Mouse (Mus musculus): Measurements from ENCODE around the gene Gm17409.

Gene Gm17409

DNA sequence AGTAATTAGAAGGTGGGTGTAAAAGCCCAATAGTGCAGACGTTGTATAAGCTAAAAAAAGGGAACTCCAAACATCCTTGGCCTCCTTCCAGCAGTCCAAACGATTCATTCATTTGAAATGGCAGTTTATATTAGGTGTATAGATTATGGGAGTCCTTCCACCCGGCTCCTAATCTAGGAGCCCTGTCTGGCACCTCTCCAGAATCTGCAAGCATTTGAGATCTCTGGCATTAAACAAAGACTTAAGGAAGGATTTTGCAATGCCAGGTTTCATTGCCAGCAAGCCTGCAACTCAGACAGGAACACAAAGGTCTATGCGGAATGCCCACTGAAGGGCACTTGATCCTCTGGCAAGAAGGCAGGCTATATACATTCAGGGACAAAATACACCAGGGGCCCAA, 15.2 kb downstream of the Gm17409 start:
- DNase-seq, result peak in 1 of 2 experiments; percentile 45

- no peak for DNase-seq
These were observed 15.8 kb downstream of the Gm17409 start for GRCm38 (mm10) chr2:58485683-58486082.

DNA sequence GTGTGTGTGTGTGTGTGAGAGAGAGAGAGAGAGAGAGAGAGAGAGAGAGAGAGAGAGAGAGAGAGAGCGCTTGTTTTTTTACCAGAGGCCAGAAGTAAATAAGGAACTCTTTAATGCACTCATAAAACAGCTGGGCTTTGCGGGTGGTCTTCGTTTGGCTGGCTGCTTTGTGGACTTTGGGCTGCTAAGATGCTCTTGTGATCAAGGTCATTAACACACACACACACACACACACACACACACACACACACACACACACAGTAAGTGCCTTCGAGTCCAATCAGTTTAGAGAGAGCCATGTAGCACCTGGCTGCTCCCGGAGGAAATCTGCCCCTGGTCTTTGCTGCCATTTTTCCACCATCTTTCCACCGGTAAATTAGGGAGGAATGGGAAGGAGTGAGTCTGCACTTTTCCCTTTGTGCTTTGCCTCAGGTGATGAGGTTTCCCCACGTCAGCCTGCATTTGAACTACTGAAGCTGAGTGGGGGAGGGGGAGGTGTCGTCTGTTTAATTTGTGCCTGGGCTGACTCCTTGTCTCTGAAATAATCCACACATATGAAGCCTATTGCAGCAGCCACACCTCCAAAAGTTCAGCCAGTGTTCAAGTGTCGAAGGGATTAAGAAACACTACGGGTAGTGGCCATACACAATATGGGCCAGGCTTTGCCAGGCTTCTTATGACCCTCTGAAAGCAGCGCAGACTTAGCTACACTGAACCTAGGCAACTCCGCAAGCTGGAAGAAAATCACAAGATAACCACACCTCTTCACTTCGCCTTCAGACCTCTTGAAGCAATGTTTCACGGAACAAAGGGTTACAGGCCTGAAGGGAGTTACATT, 16.7 kb downstream of the Gm17409 start:
- no peak for DNase-seq

DNA sequence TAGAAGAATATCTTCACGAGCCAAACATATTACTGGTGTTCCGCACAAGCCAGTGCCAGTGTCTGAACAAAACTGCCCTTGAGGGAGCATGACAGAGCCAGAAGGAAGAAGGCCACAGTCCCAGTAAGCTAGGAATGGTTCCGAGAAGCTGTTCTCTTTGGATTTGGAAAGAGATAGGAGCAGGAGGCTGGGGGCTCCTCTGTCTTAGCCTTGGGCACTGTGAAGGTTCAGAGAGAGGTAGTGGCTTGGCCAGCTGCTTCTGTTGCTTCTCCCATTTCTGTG, 17.3 kb downstream of the Gm17409 start:
- no peak for DNase-seq

GRCm38 (mm10) chr2:58488404-58488803, 18.5 kb downstream of the Gm17409 start:
- DNase-seq, result no peak

GRCm38 (mm10) chr2:58489275-58489674, 19.4 kb downstream of the Gm17409 start:
- peak; percentile 48 to 59 for DNase-seq

GRCm38 (mm10) chr2:58493685-58494635, 24.0 kb downstream of the Gm17409 start:
- no peak for DNase-seq

DNA sequence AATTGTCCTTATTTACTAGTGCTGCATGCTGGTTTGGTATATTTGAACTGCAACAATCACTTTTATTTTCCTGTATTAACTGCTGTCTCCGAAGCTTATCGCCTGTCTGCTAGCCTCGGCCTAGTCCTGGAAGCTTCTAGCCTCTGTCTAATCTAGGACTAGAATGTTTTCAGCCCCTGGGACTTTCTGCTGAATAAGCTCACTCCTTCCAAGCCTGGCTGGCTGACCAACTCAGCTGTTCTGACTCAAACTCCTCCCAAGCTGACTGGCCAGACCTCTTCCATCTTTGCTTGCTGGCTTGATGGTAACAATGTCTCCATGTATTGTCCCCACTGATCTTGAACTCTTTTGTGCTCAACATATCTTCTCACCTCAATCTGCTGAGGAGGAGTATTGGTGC, 25.4 kb downstream of the Gm17409 start:
- no peak for DNase-seq

DNA sequence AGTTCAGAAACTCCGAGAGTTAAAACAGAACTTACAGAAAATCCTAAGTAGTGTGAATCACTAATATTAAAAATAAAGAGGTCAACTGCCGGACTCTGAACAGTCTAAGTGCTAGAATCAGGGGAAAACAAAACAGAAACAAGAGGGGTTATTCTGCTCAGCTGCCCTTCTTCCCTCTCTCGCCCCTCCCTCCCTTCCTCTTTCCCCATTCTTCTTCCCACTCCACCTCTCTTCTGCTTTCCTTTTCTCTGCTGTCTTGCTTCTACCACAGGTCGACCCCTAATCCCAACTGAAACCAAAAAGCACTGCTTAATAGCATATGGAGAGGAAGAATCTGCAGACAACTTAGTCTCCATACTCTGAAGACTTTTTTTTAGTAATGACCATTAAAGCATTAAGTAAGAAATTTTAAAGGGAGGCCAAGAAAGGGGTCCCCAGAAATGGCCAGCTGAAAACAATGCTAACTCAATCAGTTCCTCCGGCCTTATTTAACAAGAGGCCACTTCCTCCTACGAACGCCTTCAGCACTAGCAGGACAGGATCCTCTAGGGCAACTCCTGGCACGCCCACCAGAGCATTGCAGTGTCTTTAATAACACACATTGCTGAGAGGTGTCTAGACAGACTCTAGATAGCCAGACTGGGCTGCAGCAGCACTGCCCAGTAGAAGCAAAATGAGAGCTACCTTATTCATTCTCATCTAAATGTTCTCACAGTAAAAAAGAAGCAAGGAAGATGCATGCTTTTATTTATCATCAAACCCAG, 26.9 kb downstream of the Gm17409 start:
- DNase-seq, result no peak

DNA sequence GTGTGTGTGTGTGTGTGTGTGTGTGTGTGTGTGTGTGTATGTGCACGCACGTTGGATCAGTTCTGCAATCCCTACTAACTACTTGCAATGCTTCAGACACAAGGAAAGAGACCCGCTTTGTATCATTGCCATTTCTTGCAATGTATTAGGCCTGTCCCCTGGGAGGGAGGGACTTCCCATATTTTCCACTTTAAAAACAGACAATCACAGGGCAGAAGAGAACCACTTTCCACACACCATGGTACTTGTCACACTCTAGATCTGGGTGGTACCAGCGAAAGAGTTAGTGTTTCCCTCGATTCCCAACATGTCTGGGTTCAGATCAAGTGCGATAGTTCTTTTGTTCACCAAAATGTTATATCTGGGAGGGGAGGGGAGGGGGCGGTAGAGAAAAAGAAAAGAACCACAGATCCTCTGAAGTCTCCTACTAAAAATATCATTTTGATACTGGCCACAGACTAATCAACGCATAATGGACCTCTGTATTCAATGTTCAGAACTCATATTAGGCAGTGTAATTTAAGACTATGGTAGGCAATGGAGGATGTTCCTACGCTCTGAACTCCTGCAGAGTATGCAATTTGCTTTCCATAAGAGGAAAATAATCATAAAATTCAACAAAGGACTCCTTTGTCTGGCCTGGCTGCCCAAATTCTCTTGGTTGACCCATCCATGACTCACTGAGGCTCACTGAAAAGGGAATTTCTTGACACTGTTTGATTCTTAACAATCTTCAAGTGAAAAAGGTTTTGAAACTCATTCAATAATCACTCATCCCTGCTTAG, 35.6 kb downstream of the Gm17409 start:
- DNase-seq, result no peak

- DNase-seq, result no peak
These were observed 40.3 kb downstream of the Gm17409 start for GRCm38 (mm10) chr2:58510192-58510591.

DNA sequence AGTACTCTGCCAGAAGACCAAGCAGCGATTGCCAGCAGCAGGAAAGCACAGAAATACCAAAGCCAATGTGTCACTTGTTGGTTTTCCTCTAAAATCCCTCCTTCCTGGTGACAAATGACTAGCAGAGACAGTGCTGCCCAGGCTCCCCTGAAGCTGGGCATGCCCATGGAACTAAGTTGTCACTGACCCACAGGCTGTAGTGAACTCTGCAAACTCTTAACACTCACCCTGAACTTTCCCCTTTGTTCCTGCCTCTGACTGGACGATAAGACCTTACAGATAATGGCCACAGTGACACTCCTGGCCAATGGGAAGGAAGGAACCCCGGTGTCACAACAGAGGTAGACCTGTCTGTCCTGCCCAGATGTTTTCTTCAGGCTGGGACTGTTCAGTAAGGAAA, 43.3 kb downstream of the Gm17409 start:
- DNase-seq, result no peak

DNA sequence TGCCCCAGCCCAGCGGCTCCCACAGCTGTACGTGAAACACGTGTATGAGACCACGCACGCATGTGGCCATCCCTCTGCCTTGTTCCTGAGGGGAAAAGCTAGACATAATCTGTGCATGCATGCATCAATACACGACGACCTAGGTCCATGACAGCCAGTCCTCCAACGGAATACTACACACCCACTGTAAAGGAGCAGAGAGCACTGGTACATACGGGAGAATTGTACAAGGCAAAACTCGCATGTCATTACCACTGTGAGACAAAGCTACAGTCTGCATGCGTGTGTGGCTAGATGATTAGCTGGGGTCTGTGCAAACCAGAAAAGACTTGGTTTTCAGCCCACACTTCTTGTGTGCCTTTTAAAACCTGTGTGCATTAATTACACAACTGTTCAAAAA, 44.6 kb downstream of the Gm17409 start:
- no peak for DNase-seq

- DNase-seq, result no peak
These were observed 46.1 kb downstream of the Gm17409 start for GRCm38 (mm10) chr2:58516000-58516399.

DNA sequence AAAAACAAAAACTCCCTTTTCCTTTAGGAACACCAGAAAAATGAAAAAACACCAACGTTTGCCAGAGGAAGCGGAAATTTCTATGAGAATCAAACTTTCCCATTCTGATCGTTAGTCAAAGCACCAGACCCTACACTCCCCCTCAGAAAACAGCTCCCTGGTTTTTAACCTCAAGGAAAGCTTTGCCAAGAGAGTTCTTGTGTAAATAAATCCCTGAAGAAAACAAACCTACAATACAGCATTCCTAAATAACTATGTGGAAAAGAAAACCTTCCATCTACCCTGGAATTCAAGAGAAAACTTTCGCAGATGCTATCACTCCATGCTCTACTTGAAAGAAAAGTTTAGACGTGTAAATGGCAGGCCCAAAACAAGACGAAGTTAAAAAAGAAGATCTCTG, 47.0 kb downstream of the Gm17409 start:
- no peak for DNase-seq

- DNase-seq, result no peak
These were observed 48.6 kb downstream of the Gm17409 start for GRCm38 (mm10) chr2:58518517-58518916.

All from cerebellum, postnatal 14 days (tissue).